Mouse (Mus musculus) embryonic facial prominence, embryonic 13.5 days (tissue): ENCODE data around the gene Lin52. TPM values are rescaled to one million over a fixed set of nuclear protein-coding genes. Genes with fewer than 3 reads are reported as not detected.

Source experiments
- ATAC-seq: fragments of 200-750 bp; cut with Nextera tagmentation; 2 replicates; pipeline ENCODE4 v1.8.0; 2017; ENCODE audit warnings: low read depth; ENCODE audit not compliant: insufficient number of reproducible peaks, insufficient read depth, low FRiP score, low TSS enrichment
- H3K27ac ChIP-seq: fragments of 300-500 bp; sonication (generic); 2 replicates; pipeline ENCODE4 v1.5.1; 2015; ENCODE audit warnings: moderate library complexity, mild to moderate bottlenecking, inconsistent platforms
- H3K27me3 ChIP-seq: fragments of 300-500 bp; sonication (generic); 2 replicates; pipeline ENCODE4 v1.6.1; 2015; ENCODE audit warnings: mild to moderate bottlenecking, inconsistent platforms
- H3K36me3 ChIP-seq: fragments of 300-500 bp; sonication (generic); 2 replicates; pipeline ENCODE4 v1.6.1; 2015; ENCODE audit warnings: mild to moderate bottlenecking, inconsistent platforms
- H3K4me1 ChIP-seq: fragments of 300-500 bp; sonication (generic); 2 replicates; pipeline ENCODE4 v1.6.1; 2015; ENCODE audit warnings: inconsistent platforms
- H3K4me2 ChIP-seq: fragments of 300-500 bp; sonication (generic); 2 replicates; pipeline ENCODE4 v1.6.1; 2015; ENCODE audit warnings: moderate library complexity, mild to moderate bottlenecking, inconsistent platforms
- H3K4me3 ChIP-seq: fragments of 300-500 bp; sonication (generic); 2 replicates; pipeline ENCODE4 v1.5.1; 2015; ENCODE audit warnings: mild to moderate bottlenecking, inconsistent platforms
- H3K9ac ChIP-seq: fragments of 300-500 bp; sonication (generic); 2 replicates; pipeline ENCODE4 v1.6.1; 2015; ENCODE audit warnings: mild to moderate bottlenecking, inconsistent platforms
- H3K9me3 ChIP-seq: fragments of 300-500 bp; sonication (generic); 2 replicates; pipeline ENCODE4 v1.6.1; 2016; ENCODE audit warnings: inconsistent platforms
- WGBS: fragments of 180-500 bp; shearing (Covaris S2); methylation state at CpG from one replicate; pipeline ENCODE4 v1.1.7; 2015; ENCODE audit warnings: mixed read lengths; 5-methylcytosine and 5-hydroxymethylcytosine counted together
- polyA plus RNA-seq: library from polyadenylated mRNA; unstranded; fragments of >200 nt; fragmentation: Nextera tagmentation; extraction: Ambion mirVana; gene quantifications from 2 replicates; pipeline ENCODE4 v1.2.1, GENCODE M21; 2015

Lin52 gene
- polyA plus RNA-seq, 1 experiment from 2014 or later = 25.7 TPM

- H3K9me3 ChIP-seq = no peaks in the 10 kb centered on the region
- H3K4me2 ChIP-seq = no peak overlapping the region
- 4% methylated on average over 12 of the region's 12 CpGs for WGBS
- H3K36me3 ChIP-seq = no peaks in the 10 kb centered on the region
- H3K27ac ChIP-seq = no peak overlapping the region
- no peak overlapping the region for H3K4me3 ChIP-seq
- peaks cover 9% of the 10 kb centered on the region; the same call in 1 of the 2 replicates for H3K4me1 ChIP-seq
- H3K27me3 ChIP-seq = no peaks in the 10 kb centered on the region; the same call in 1 of the 2 replicates
- no peak overlapping the region for H3K9ac ChIP-seq
- no peak for ATAC-seq
Measured at GRCm38 (mm10) chr12:84546028-84546427, 94.8 kb downstream of the Lin52 start.

- H3K4me2 ChIP-seq = no peak overlapping the region
- no peaks in the 10 kb centered on the region for H3K9me3 ChIP-seq
- no peak for ATAC-seq
- 0 out of 2 replicates have a peak overlapping the region, but pooled peaks have one; percentile 6 for H3K9ac ChIP-seq
- 77% methylated on average over 2 of the region's 2 CpGs for WGBS
- H3K4me1 ChIP-seq = peaks cover 9% of the 10 kb centered on the region; the same call in 1 of the 2 replicates
- no peaks in the 10 kb centered on the region; the same call in 1 of the 2 replicates for H3K27me3 ChIP-seq
- H3K4me3 ChIP-seq = no peak overlapping the region
- H3K36me3 ChIP-seq = no peaks in the 10 kb centered on the region
- no peak overlapping the region for H3K27ac ChIP-seq
Measured at GRCm38 (mm10) chr12:84546577-84547085, 95.4 kb downstream of the Lin52 start.

GRCm38 (mm10) chr12:84548251-84548650, 97.0 kb downstream of the Lin52 start:
- Histone ChIP-seq H3K27me3 (no peaks in the 10 kb centered on the region; the same call in 1 of the 2 replicates), H3K9ac (no peak overlapping the region), H3K4me2 (no peak overlapping the region), H3K4me1 (peaks cover 9% of the 10 kb centered on the region; the same call in 1 of the 2 replicates), H3K36me3 (no peaks in the 10 kb centered on the region), H3K4me3 (no peak overlapping the region), H3K9me3 (no peaks in the 10 kb centered on the region), H3K27ac (no peak overlapping the region)
- ATAC-seq = no peak
- 43% methylated on average over 8 of the region's 8 CpGs for WGBS

DNA sequence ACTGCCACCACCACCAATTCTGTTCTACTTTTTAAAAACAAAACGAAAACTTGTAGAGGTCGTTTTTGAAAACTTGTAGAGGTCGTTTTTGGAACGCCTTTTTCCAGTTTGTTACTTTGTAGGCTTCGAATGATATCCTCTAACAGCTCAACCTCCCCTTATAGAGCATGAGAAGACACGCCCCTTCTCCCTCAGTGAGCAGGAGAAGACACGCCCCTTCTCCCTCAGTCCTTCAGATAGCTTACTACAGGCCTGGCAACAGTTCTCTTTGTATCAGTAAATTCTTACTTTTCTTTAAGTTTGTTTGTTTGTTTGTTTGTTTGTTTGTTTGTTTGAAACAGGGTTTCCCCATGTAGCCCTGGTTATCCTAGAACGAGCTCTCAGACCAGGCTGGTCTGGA, 104.0 kb downstream of the Lin52 start:
- Histone ChIP-seq H3K27ac (no peak overlapping the region), H3K9me3 (no peaks in the 10 kb centered on the region), H3K36me3 (no peaks in the 10 kb centered on the region), H3K9ac (no peak overlapping the region), H3K27me3 (no peaks in the 10 kb centered on the region), H3K4me2 (no peak overlapping the region), H3K4me1 (no peaks in the 10 kb centered on the region), H3K4me3 (no peak overlapping the region)
- ATAC-seq = no peak
- 62% methylated on average over 8 of the region's 8 CpGs for WGBS

- Histone ChIP-seq H3K36me3 (no peaks in the 10 kb centered on the region), H3K4me3 (no peak overlapping the region), H3K4me2 (no peak overlapping the region), H3K4me1 (no peaks in the 10 kb centered on the region), H3K9ac (no peak overlapping the region), H3K27me3 (peaks cover 20% of the 10 kb centered on the region), H3K9me3 (no peaks in the 10 kb centered on the region), H3K27ac (no peak overlapping the region)
- 53% methylated on average over 4 of the region's 4 CpGs for WGBS
- ATAC-seq = no peak
Measured at GRCm38 (mm10) chr12:84562558-84562957, 111.3 kb downstream of the Lin52 start.

GRCm38 (mm10) chr12:84567576-84567975, 116.4 kb downstream of the Lin52 start:
- Histone ChIP-seq H3K27ac (no peak overlapping the region), H3K4me2 (no peak overlapping the region), H3K9ac (no peak overlapping the region), H3K27me3 (peaks cover 70% of the 10 kb centered on the region), H3K36me3 (no peaks in the 10 kb centered on the region), H3K9me3 (no peaks in the 10 kb centered on the region), H3K4me3 (no peak overlapping the region), H3K4me1 (peaks cover 28% of the 10 kb centered on the region)
- WGBS = 79% methylated on average over 6 of the region's 6 CpGs
- ATAC-seq = no peak

DNA sequence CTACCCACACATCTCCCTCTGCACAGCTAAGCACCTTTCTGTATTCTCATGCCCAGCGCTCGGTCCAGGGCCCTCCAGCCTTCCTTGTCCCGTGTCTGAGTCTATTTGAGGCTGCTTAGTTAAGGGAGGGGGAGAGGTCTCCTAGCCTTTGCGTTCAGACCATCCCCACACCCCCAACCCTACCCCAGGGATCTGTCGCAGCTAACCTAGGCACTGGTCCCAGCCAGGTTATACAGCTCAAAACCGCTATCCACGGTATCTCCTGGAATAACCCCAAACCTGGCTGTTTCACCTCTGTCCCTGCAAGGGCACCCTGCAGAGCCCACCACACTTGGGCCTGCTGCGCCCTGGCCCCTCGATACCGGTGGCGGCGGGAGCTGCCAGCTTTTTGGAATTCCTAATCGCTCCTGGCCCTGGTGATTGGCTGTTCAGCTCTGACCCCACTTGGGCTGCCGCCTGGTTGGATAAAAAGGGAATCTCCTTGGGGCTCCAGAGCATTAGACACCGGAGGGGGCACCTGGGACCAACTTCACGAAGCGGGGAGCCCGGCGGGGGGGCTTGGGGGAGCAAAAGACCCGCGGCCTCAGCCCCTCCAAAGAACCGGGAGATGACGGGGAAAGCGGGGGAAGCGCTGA, 118.2 kb downstream of the Lin52 start, which contains the start of gene Vsx2:
Gene Vsx2, plus strand, starts transcription at position 427 of the 635 bp plus-strand sequence.
- no peak within 1 kb of the TSS for H3K27ac ChIP-seq
- H3K9me3 ChIP-seq = no peaks in the 10 kb centered on the region

DNA sequence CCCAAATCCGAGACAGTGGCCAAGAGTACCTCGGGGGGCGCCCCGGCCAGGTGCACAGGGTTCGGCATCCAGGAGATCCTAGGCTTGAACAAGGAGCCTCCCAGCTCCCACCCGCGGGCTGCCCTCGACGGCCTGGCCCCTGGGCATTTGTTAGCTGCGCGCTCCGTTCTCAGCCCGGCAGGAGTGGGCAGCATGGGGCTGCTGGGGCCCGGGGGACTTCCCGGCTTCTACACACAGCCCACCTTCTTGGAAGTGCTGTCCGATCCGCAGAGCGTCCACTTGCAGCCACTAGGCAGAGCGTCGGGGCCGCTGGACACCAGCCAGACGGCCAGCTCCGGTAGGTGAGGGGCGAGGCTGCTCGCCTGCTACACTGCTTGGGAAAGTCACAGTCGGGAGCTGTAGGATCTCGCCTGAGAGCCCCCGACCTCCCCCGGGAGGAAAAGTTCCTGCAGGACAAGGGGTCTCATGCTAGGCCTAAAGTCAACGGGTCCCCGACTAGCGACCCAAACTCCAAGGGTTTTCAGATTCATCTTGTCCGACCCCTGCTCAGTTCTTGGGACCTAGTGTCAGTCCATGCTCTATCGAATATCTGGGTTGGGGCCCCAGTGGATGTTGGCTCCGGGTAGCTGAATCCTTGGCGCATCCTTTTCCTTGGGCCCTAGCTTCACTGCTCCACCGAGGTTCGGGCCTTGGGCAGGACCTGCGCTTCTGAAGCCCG, 118.9 kb downstream of the Lin52 start:
- no peak for ATAC-seq
- Histone ChIP-seq H3K4me2 (peak overlapping the region; percentile 39), H3K4me3 (peak overlapping the region; percentile 29)

More for the DNA sequence above, 118.2 kb downstream of the Lin52 start, which contains the start of gene Vsx2:
- Histone ChIP-seq H3K36me3 (no peaks in the 10 kb centered on the region), H3K9ac (no peak within 1 kb of the TSS), H3K4me2 (peak within 1 kb of the TSS; percentile 39), H3K27me3 (peaks cover 80% of the 10 kb centered on the region), H3K4me1 (peaks cover 31% of the 10 kb centered on the region), H3K4me3 (peak within 1 kb of the TSS; percentile 29)
- ATAC-seq = peak; percentile 15; the same call in 1 of the 2 replicates
- 1% methylated on average over 25 of the region's 25 CpGs for WGBS

GRCm38 (mm10) chr12:84570694-84571415, 119.6 kb downstream of the Lin52 start:
- Histone ChIP-seq H3K27me3 (peaks cover 89% of the 10 kb centered on the region), H3K36me3 (no peaks in the 10 kb centered on the region), H3K4me1 (peaks cover 31% of the 10 kb centered on the region), H3K9me3 (no peaks in the 10 kb centered on the region), H3K27ac (no peak overlapping the region), H3K9ac (no peak overlapping the region), H3K4me2 (peak overlapping the region; percentile 40), H3K4me3 (peak overlapping the region; percentile 29)
- 2% methylated on average over 34 of the region's 34 CpGs for WGBS
- no peak for ATAC-seq

More for the DNA sequence above, 118.9 kb downstream of the Lin52 start:
- Histone ChIP-seq H3K27me3 (peaks cover 82% of the 10 kb centered on the region), H3K9ac (no peak overlapping the region), H3K36me3 (no peaks in the 10 kb centered on the region), H3K4me1 (peaks cover 31% of the 10 kb centered on the region), H3K27ac (no peak overlapping the region), H3K9me3 (no peaks in the 10 kb centered on the region)
- 1% methylated on average over 39 of the region's 40 CpGs for WGBS

- Histone ChIP-seq H3K9ac (no peak overlapping the region), H3K27ac (no peak overlapping the region), H3K36me3 (no peaks in the 10 kb centered on the region), H3K4me2 (peak overlapping the region; percentile 40), H3K9me3 (no peaks in the 10 kb centered on the region), H3K4me1 (peaks cover 31% of the 10 kb centered on the region), H3K27me3 (peaks cover 98% of the 10 kb centered on the region), H3K4me3 (peak overlapping the region; percentile 16)
- ATAC-seq = no peak
- 2% methylated on average over 43 of the region's 43 CpGs for WGBS
Measured at GRCm38 (mm10) chr12:84571466-84572340, 120.5 kb downstream of the Lin52 start.
